Mouse (Mus musculus) liver, embryonic 15.5 days (tissue): ENCODE results near the gene Cops7a. TPM values are rescaled to one million over a fixed set of nuclear protein-coding genes. Genes with fewer than 3 reads are reported as not detected.

ENCODE experiments used
- ATAC-seq: fragments of 200-750 bp; cut with Nextera tagmentation; 2 replicates; pipeline ENCODE4 v1.8.0; 2017; ENCODE audit warnings: moderate number of reproducible peaks, mild to moderate bottlenecking, moderate library complexity; ENCODE audit not compliant: insufficient read depth
- H3K27ac ChIP-seq: fragments of 300-500 bp; sonication (generic); replicated peaks from 2 replicates; pipeline ENCODE4 v1.5.1; 2015; ENCODE audit warnings: mild to moderate bottlenecking, inconsistent platforms
- H3K27me3 ChIP-seq: fragments of 300-500 bp; sonication (generic); 2 replicates; pipeline ENCODE4 v1.6.1; 2015; ENCODE audit warnings: mild to moderate bottlenecking, inconsistent platforms
- H3K36me3 ChIP-seq: fragments of 300-500 bp; sonication (generic); replicated peaks from 2 replicates; pipeline ENCODE4 v1.6.1; 2015; ENCODE audit warnings: moderate library complexity, mild to moderate bottlenecking, inconsistent platforms
- H3K4me1 ChIP-seq: fragments of 300-500 bp; sonication (generic); replicated peaks from 2 replicates; pipeline ENCODE4 v1.6.1; 2015; ENCODE audit warnings: inconsistent platforms
- H3K4me2 ChIP-seq: fragments of 300-500 bp; sonication (generic); 2 replicates; pipeline ENCODE4 v1.6.1; 2015; ENCODE audit warnings: moderate library complexity, mild to moderate bottlenecking, inconsistent platforms
- H3K4me3 ChIP-seq: fragments of 300-500 bp; sonication (generic); replicated peaks from 2 replicates; pipeline ENCODE4 v1.5.1; 2015; ENCODE audit warnings: mild to moderate bottlenecking, inconsistent platforms
- H3K9ac ChIP-seq: fragments of 300-500 bp; sonication (generic); 2 replicates; pipeline ENCODE4 v1.6.1; 2015; ENCODE audit warnings: moderate library complexity, mild to moderate bottlenecking, inconsistent platforms
- H3K9me3 ChIP-seq: fragments of 300-500 bp; sonication (generic); replicated peaks from 2 replicates; pipeline ENCODE4 v1.6.1; 2016; ENCODE audit warnings: inconsistent platforms
- WGBS: fragments of 180-500 bp; shearing (Covaris S2); methylation state at CpG from one replicate; pipeline ENCODE4 v1.1.7; 2015; ENCODE audit warnings: mixed read lengths; ENCODE audit not compliant: insufficient replicate concordance; 5-methylcytosine and 5-hydroxymethylcytosine counted together
- polyA plus RNA-seq: library from polyadenylated mRNA; unstranded; fragments of >200 nt; fragmentation: Nextera tagmentation; extraction: Ambion mirVana; gene quantifications from 2 replicates; pipeline ENCODE4 v1.2.1, GENCODE M21; 2015

Cops7a gene
- 52.4 and 55.1 TPM in 2 replicates for polyA plus RNA-seq

DNA sequence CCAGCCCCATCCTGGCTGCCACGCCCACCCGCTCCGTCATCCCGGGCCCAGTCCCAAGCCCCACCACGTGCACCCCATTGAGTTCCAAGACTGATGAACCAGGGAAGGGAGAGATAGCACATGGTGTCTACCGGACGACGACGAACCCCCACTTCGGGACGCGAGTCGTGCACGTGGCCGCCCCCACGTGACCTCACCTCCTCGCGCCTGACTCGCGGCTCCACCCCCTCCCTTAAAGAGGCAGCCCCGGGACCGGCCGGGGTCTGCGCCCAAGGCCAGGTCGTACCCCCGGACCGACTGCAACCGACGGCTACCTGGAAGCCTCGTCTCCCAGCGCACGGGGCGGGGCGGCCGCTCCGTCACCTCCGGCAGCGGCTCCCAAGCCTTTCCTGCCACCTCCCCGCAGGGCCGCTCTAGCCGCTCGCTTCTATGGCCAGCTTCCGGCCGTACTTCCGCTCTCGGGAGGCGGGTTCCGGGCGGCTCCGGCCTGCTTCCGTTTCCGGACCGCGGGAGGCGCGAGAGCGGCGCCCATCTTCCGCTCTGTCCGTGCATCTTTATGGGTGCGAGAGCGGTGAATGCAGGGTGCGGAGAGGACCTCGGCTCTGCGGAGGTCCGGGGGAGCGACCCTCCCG lies at the start of gene Cops7a:
Gene Cops7a (minus strand): TSS at position 451 of the 632 bp plus-strand sequence.
- Histone ChIP-seq H3K4me1 (peaks cover 33% of the 10 kb centered on the region), H3K9me3 (no peaks in the 10 kb centered on the region), H3K27me3 (no peaks in the 10 kb centered on the region), H3K27ac (peak within 1 kb of the TSS; percentile 86), H3K4me3 (peak within 1 kb of the TSS; percentile 88), H3K4me2 (peak within 1 kb of the TSS; percentile 95), H3K9ac (peak within 1 kb of the TSS; percentile 87), H3K36me3 (peaks cover 21% of the 10 kb centered on the region)
- ATAC-seq: peak; percentile 94
- WGBS: under 1% methylated on average over 68 of the region's 68 CpGs

DNA sequence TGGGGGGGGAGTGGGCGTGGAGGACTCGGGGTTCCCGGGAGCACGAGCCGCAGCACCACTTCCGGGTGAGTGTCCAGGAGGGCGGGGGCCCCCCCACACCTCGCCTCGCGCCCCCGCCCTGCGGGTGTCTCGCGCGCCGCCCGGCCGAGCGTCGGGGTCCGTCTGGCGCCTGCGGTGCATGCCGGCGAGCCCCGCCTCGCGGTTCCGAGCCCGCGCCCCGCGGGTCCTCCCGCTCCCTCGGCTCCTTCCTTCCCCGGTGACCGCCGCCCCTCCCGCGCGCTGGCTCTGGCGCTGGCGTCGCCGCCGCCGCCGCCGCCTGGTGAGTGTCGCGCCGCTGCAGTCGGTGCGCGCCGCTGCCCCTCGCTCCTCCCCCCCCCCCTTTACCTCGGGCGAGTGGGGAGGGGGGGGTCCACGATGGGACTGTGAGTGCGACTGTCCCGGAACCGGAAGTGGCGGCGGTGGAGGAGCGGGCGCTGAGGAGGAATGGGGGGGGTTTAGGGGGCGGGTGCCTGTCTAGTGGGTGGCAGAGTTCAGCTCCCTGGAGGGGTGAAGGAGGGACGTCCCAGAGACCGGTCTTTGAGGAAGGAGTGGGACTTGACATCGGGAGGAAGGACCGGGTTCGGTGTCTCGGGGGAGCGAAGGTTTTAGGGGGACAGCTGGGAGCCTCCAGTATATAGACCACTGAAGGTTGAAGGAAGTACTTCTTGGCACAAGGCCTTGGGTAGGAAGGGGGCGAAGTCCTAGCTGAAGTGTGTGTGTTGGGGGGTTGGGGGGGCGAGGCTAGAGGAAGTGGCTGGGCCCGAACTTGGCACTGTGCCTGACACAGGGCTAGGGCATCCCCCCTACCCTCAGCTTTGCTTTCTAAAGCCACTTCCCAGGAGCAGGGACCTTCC lies 44.1 kb upstream of the Cops7a start:
- peak; percentile 88 for ATAC-seq
- Histone ChIP-seq H3K4me1 (peaks cover 40% of the 10 kb centered on the region), H3K27ac (peak overlapping the region; percentile 96), H3K36me3 (peaks cover 35% of the 10 kb centered on the region), H3K4me3 (peak overlapping the region; percentile 97), H3K27me3 (peaks cover 4% of the 10 kb centered on the region; the same call in 1 of the 2 replicates), H3K9me3 (no peaks in the 10 kb centered on the region), H3K9ac (peak overlapping the region; percentile 95), H3K4me2 (peak overlapping the region; percentile 92)
- under 1% methylated on average over 77 of the region's 78 CpGs for WGBS

DNA sequence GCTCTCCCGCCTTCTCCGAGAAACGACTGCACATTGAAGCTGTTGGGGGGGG lies 43.6 kb upstream of the Cops7a start, which contains the start of gene Zfp384:
Gene Zfp384 (plus strand): TSS at position 17 of the 52 bp plus-strand sequence.
- Histone ChIP-seq H3K4me3 (peak within 1 kb of the TSS; percentile 97), H3K27ac (peak within 1 kb of the TSS; percentile 96), H3K4me2 (peak within 1 kb of the TSS; percentile 92), H3K4me1 (peaks cover 40% of the 10 kb centered on the region), H3K27me3 (peaks cover 9% of the 10 kb centered on the region; the same call in 1 of the 2 replicates), H3K36me3 (peaks cover 31% of the 10 kb centered on the region), H3K9ac (peak within 1 kb of the TSS; percentile 95), H3K9me3 (no peaks in the 10 kb centered on the region)
- 0% methylated on average over 3 of the region's 3 CpGs for WGBS
- no peak for ATAC-seq

DNA sequence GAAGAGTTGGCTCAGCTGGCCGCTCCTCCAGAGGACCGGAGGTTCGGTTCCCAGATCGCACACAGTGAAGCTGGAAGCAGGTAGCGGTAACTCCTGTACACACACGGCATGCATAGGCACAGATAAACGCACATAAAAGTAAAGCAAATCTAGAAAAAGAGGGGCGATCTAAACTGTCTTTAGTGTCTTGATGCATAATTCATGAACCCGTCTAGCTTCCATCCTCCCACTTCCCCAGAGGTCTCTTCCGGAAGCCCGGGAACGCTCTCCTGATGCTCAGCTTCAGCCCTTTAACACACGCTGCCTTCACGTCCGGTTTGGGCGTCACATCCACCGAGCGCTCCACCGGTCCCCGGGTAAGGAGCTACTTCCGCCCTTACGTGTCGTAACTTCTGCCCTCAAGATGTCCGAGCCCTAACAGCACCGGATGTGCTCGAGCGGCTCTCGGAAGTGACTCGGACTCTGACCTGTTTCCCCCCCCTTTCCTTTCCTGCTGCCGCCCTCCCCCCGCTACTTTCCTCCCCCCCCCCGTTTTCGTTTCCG lies 43.3 kb upstream of the Cops7a start:
- WGBS: under 1% methylated on average over 33 of the region's 34 CpGs
- Histone ChIP-seq H3K36me3 (peaks cover 28% of the 10 kb centered on the region), H3K9me3 (no peaks in the 10 kb centered on the region), H3K4me1 (peaks cover 40% of the 10 kb centered on the region), H3K4me2 (peak overlapping the region; percentile 92), H3K27me3 (peaks cover 12% of the 10 kb centered on the region), H3K9ac (peak overlapping the region; percentile 95), H3K4me3 (peak overlapping the region; percentile 97), H3K27ac (peak overlapping the region; percentile 96)
- peak; percentile 96 for ATAC-seq

DNA sequence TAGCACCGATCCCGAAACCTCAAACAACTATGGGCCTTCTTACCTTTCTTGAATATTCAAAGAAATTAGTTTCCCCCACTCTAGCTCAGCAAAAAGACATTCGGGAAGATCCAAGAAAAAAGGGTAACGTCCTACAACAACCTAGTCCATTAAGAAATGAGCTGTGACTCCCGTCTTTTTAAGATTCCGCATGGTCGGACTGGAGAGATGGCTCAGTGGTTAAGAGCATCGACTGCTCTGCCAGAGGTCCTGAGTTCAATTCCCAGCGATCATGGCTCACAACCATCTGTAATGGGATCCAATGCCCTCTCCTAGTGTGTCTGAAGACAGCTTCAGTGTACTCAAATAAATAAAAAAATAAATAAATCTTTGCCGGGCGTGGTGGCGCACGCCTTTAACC lies 42.7 kb upstream of the Cops7a start:
- peak overlapping the region; percentile 92 for H3K4me2 ChIP-seq
- H3K27ac ChIP-seq: peak overlapping the region; percentile 96; the same call in 1 of the 2 replicates
- no peaks in the 10 kb centered on the region for H3K9me3 ChIP-seq
- no peak for ATAC-seq
- peaks cover 22% of the 10 kb centered on the region for H3K36me3 ChIP-seq
- peak overlapping the region; percentile 95 for H3K9ac ChIP-seq
- peaks cover 40% of the 10 kb centered on the region for H3K4me1 ChIP-seq
- peak overlapping the region; percentile 97 for H3K4me3 ChIP-seq
- peaks cover 18% of the 10 kb centered on the region for H3K27me3 ChIP-seq
- 39% methylated on average over 13 of the region's 13 CpGs for WGBS

DNA sequence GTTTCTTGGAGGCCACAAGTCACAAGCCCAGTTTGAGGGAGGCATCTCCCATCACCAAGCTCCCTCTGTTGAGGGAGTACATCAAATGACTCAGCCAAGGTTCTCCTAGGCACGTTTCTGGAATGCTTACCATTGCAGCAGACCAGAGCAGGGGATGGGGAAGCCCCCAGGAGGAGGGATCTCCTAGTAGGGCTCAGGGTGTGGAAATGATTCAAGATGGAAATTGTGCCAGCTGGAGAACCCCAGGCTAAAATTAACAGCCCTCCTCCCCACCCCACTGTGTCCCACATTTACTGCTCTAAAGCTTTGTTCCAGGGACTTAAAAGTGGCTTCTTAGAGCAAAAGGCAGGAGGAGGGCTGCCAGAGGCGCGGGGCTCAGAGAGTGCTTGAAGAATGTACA lies 39.7 kb upstream of the Cops7a start:
- ATAC-seq: no peak
- Histone ChIP-seq H3K4me1 (peaks cover 16% of the 10 kb centered on the region), H3K9me3 (no peaks in the 10 kb centered on the region), H3K36me3 (no peaks in the 10 kb centered on the region), H3K4me2 (no peak overlapping the region), H3K9ac (no peak overlapping the region), H3K4me3 (no peak overlapping the region), H3K27me3 (peaks cover 47% of the 10 kb centered on the region), H3K27ac (no peak overlapping the region)
- 39% methylated on average over 3 of the region's 3 CpGs for WGBS

DNA sequence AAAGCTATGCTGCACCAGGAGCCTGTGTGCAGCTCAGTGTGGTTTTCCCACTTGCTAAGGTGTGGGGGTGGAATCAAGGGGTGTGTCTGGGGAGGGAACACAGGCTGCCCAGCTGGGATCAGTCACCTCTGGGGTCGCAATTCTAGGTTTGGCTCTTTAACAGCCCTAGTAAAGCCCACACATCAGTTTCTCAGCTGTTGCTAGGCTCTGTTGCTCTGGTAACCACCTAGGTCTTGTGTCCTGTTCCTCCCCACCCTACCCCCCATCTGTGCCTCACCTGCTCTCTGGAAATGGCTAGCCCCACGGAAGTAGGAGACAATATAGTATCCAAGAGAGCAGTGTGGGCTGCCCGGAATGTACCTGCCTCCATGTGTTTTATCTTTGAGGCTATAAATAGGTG lies 38.4 kb upstream of the Cops7a start:
- no peak for ATAC-seq
- peaks cover 61% of the 10 kb centered on the region for H3K27me3 ChIP-seq
- H3K4me2 ChIP-seq: no peak overlapping the region

DNA sequence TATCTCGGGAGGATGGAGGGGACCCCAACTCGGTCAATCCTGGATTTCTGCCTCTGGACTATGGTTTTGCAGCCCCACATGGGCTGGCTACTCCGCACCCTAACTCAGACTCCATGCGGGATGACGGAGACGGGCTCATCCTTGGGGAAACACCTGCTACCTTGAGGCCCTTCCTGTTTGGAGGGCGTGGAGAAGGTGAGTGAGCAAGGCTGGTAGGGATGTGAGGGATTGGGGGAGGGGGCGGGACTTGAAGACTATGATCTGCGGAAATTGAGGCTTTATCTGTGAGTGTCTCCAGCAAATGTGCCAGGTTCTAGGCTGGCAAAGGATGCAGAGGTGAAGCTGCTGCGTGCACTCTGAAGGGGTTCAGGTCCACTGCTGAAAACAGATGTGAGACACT lies 34.2 kb upstream of the Cops7a start:
- no peaks in the 10 kb centered on the region for H3K9me3 ChIP-seq
- no peak overlapping the region for H3K4me2 ChIP-seq
- no peak overlapping the region for H3K9ac ChIP-seq
- H3K27me3 ChIP-seq: peaks cover 99% of the 10 kb centered on the region
- no peak overlapping the region for H3K4me3 ChIP-seq
- H3K27ac ChIP-seq: no peak overlapping the region
- no peaks in the 10 kb centered on the region for H3K36me3 ChIP-seq
- no peak for ATAC-seq
- H3K4me1 ChIP-seq: peaks cover 12% of the 10 kb centered on the region
- 26% methylated on average over 10 of the region's 10 CpGs for WGBS

More for the DNA sequence above, 38.4 kb upstream of the Cops7a start:
- H3K27ac ChIP-seq: no peak overlapping the region
- H3K36me3 ChIP-seq: no peaks in the 10 kb centered on the region
- 39% methylated on average over 3 of the region's 3 CpGs for WGBS
- H3K9me3 ChIP-seq: no peaks in the 10 kb centered on the region
- no peak overlapping the region for H3K9ac ChIP-seq
- H3K4me3 ChIP-seq: no peak overlapping the region
- H3K4me1 ChIP-seq: peaks cover 11% of the 10 kb centered on the region

DNA sequence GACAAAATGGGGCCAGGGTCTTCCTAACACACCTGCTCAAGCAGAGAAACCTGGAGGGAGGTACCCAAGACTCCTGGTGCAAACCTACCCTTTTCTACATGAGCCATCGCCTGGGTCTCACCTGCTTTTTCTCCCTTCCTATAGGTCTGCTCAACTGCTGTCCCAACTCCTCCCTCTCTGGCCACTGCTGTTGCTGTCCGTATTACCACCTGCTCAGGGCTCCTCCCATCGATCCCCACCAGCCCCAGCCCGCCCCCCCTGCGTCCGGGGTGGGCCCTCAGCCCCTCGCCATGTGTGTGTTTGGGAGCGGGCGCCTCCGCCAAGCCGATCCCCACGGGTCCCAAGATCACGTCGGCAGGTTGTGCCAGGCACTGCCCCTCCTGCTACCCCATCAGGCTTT lies 33.8 kb upstream of the Cops7a start:
- Histone ChIP-seq H3K9me3 (no peaks in the 10 kb centered on the region), H3K4me1 (peaks cover 12% of the 10 kb centered on the region), H3K27me3 (peaks cover 99% of the 10 kb centered on the region), H3K36me3 (no peaks in the 10 kb centered on the region), H3K4me2 (no peak overlapping the region), H3K4me3 (no peak overlapping the region), H3K27ac (no peak overlapping the region), H3K9ac (no peak overlapping the region)
- ATAC-seq: no peak
- 38% methylated on average over 14 of the region's 14 CpGs for WGBS

DNA sequence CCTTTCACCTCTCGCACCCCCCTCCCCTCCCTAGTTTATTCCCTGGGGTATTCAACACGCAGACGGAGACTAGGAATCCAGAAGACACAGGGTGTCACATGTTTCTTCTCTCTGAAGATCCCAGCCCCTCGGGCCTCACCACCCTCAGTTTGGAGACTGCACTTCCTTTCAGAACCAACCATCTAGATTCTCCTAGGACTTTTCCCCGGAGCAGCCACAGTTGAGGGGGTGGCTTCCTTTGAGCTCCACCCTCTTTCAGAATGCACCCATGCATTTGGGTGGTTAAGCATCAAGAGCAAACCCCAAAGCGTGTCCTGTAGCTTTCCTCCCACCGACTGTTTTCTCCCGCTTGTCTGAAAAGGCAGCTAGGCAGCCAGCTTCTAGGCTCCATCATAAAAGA lies 32.7 kb upstream of the Cops7a start:
- H3K27ac ChIP-seq: no peak overlapping the region
- 7% methylated on average over 8 of the region's 8 CpGs for WGBS
- no peaks in the 10 kb centered on the region for H3K9me3 ChIP-seq
- H3K4me1 ChIP-seq: peaks cover 12% of the 10 kb centered on the region
- no peak for ATAC-seq
- H3K27me3 ChIP-seq: peaks cover 99% of the 10 kb centered on the region
- no peaks in the 10 kb centered on the region for H3K36me3 ChIP-seq
- H3K4me2 ChIP-seq: no peak overlapping the region
- no peak overlapping the region for H3K4me3 ChIP-seq
- H3K9ac ChIP-seq: no peak overlapping the region
